Mouse (Mus musculus): ENCODE results near the gene Ttll1. TPM values are rescaled to one million over a fixed set of nuclear protein-coding genes. Genes with fewer than 3 reads are reported as not detected.
A peak's percentile ranks its signal among the peaks of the same experiment; 100 is the strongest.

Ttll1 gene
- total and polyA plus RNA-seq, 2 experiments from 2014 or later = 10.7 to 25.7 TPM

GRCm38 (mm10) chr15:83499211-83499755, 11.4 kb downstream of the Ttll1 start:
- no peak overlapping the region for H3K9ac ChIP-seq (replicated peaks; ENCODE audit: low read depth, low read length)
- DNase-seq (ENCODE audit: low spot score) (no peak), ATAC-seq (ENCODE audit: insufficient read depth, low read depth) (no peak)
- 85% methylated on average over 10 of the region's 10 CpGs for WGBS
- H3K4me2 ChIP-seq (ENCODE audit: low read depth, low read length) = no peak overlapping the region
- H3K9me3 ChIP-seq (replicated peaks; ENCODE audit: control insufficient read depth, low read length) = no peaks in the 10 kb centered on the region
- TF ChIP-seq CTCF (IDR thresholded peaks at IDR 0.05; ENCODE audit: low read depth) (no peak), EP300 (IDR thresholded peaks at IDR 0.05; ENCODE audit: low read depth) (no peak)
- no peaks in the 10 kb centered on the region for H3K27me3 ChIP-seq (ENCODE audit: control insufficient read depth, insufficient read depth, low read length)
- peaks cover 51% of the 10 kb centered on the region; the same call in 1 of the 2 replicates for H3K36me3 ChIP-seq (replicated peaks; ENCODE audit: control insufficient read depth, insufficient read depth, low read length)
- no peak overlapping the region for H3K27ac ChIP-seq (ENCODE audit: low read depth)
- no peak overlapping the region for H3K4me3 ChIP-seq (ENCODE audit: low read depth, low read length)
- H3K4me1 ChIP-seq (ENCODE audit: control insufficient read depth, insufficient read depth) = no peaks in the 10 kb centered on the region

GRCm38 (mm10) chr15:83497299-83497698, 13.4 kb downstream of the Ttll1 start:
- H3K27me3 ChIP-seq (ENCODE audit: control insufficient read depth, insufficient read depth, low read length) = no peaks in the 10 kb centered on the region
- no peaks in the 10 kb centered on the region for H3K9me3 ChIP-seq (replicated peaks; ENCODE audit: control insufficient read depth, low read length)
- no peak for TF ChIP-seq EP300 (IDR thresholded peaks at IDR 0.05; ENCODE audit: low read depth)
- TF ChIP-seq CTCF (IDR thresholded peaks at IDR 0.05; ENCODE audit: low read depth) = 0 out of 2 replicates have a peak, but pooled peaks have one; percentile 6
- no peak overlapping the region for H3K27ac ChIP-seq (ENCODE audit: low read depth)
- H3K36me3 ChIP-seq (replicated peaks; ENCODE audit: control insufficient read depth, insufficient read depth, low read length) = peaks cover 46% of the 10 kb centered on the region; the same call in 1 of the 2 replicates
- WGBS = 92% methylated on average over 6 of the region's 6 CpGs
- H3K4me3 ChIP-seq (ENCODE audit: low read depth, low read length) = no peak overlapping the region
- no peaks in the 10 kb centered on the region for H3K4me1 ChIP-seq (ENCODE audit: control insufficient read depth, insufficient read depth)
- H3K9ac ChIP-seq (replicated peaks; ENCODE audit: low read depth, low read length) = no peak overlapping the region
- ATAC-seq (ENCODE audit: insufficient read depth, low read depth) = no peak
- DNase-seq (ENCODE audit: low spot score) = no peak
- H3K4me2 ChIP-seq (ENCODE audit: low read depth, low read length) = no peak overlapping the region

- no peaks in the 10 kb centered on the region for H3K27me3 ChIP-seq (ENCODE audit: control insufficient read depth, insufficient read depth, low read length)
- ATAC-seq (ENCODE audit: insufficient read depth, low read depth) (no peak), DNase-seq (ENCODE audit: low spot score) (no peak)
- no peaks in the 10 kb centered on the region for H3K4me1 ChIP-seq (ENCODE audit: control insufficient read depth, insufficient read depth)
- no peak overlapping the region for H3K4me3 ChIP-seq (ENCODE audit: low read depth, low read length)
- no peak overlapping the region for H3K9ac ChIP-seq (replicated peaks; ENCODE audit: low read depth, low read length)
- peaks cover 43% of the 10 kb centered on the region for H3K36me3 ChIP-seq (replicated peaks; ENCODE audit: control insufficient read depth, insufficient read depth, low read length)
- no peak overlapping the region for H3K27ac ChIP-seq (ENCODE audit: low read depth)
- 62% methylated on average over 22 of the region's 22 CpGs for WGBS
- no peak overlapping the region for H3K4me2 ChIP-seq (ENCODE audit: low read depth, low read length)
- TF ChIP-seq EP300 (IDR thresholded peaks at IDR 0.05; ENCODE audit: low read depth) (no peak), CTCF (IDR thresholded peaks at IDR 0.05; ENCODE audit: low read depth) (no peak)
- no peaks in the 10 kb centered on the region for H3K9me3 ChIP-seq (replicated peaks; ENCODE audit: control insufficient read depth, low read length)
Observed at GRCm38 (mm10) chr15:83495787-83496367, 14.8 kb downstream of the Ttll1 start.

GRCm38 (mm10) chr15:83495195-83495594, 15.5 kb downstream of the Ttll1 start:
- H3K27ac ChIP-seq (ENCODE audit: low read depth) = no peak overlapping the region
- TF ChIP-seq CTCF (IDR thresholded peaks at IDR 0.05; ENCODE audit: low read depth) (no peak), EP300 (IDR thresholded peaks at IDR 0.05; ENCODE audit: low read depth) (no peak)
- H3K36me3 ChIP-seq (replicated peaks; ENCODE audit: control insufficient read depth, insufficient read depth, low read length) = peaks cover 43% of the 10 kb centered on the region

GRCm38 (mm10) chr15:83494572-83494920, 16.1 kb downstream of the Ttll1 start:
- ATAC-seq (ENCODE audit: insufficient read depth, low read depth) = no peak
- no peak for TF ChIP-seq EP300 (IDR thresholded peaks at IDR 0.05; ENCODE audit: low read depth)
- TF ChIP-seq CTCF (IDR thresholded peaks at IDR 0.05; ENCODE audit: low read depth) = no peak
- Histone ChIP-seq H3K27me3 (ENCODE audit: control insufficient read depth, insufficient read depth, low read length) (no peaks in the 10 kb centered on the region), H3K4me3 (ENCODE audit: low read depth, low read length) (no peak overlapping the region), H3K9me3 (replicated peaks; ENCODE audit: control insufficient read depth, low read length) (no peaks in the 10 kb centered on the region), H3K4me2 (ENCODE audit: low read depth, low read length) (no peak overlapping the region), H3K36me3 (replicated peaks; ENCODE audit: control insufficient read depth, insufficient read depth, low read length) (peaks cover 37% of the 10 kb centered on the region), H3K4me1 (ENCODE audit: control insufficient read depth, insufficient read depth) (no peaks in the 10 kb centered on the region), H3K27ac (ENCODE audit: low read depth) (no peak overlapping the region), H3K9ac (replicated peaks; ENCODE audit: low read depth, low read length) (no peak overlapping the region)
- WGBS = 69% methylated on average over 6 of the region's 6 CpGs
- DNase-seq (ENCODE audit: low spot score) = no peak

More at GRCm38 (mm10) chr15:83495195-83495594, 15.5 kb downstream of the Ttll1 start:
- ATAC-seq (ENCODE audit: insufficient read depth, low read depth) = no peak
- no peaks in the 10 kb centered on the region for H3K4me1 ChIP-seq (ENCODE audit: control insufficient read depth, insufficient read depth)
- H3K27me3 ChIP-seq (ENCODE audit: control insufficient read depth, insufficient read depth, low read length) = no peaks in the 10 kb centered on the region
- H3K4me2 ChIP-seq (ENCODE audit: low read depth, low read length) = no peak overlapping the region
- no peak for DNase-seq (ENCODE audit: low spot score)
- WGBS = 85% methylated on average over 3 of the region's 3 CpGs
- H3K4me3 ChIP-seq (ENCODE audit: low read depth, low read length) = no peak overlapping the region
- no peak overlapping the region for H3K9ac ChIP-seq (replicated peaks; ENCODE audit: low read depth, low read length)
- no peaks in the 10 kb centered on the region for H3K9me3 ChIP-seq (replicated peaks; ENCODE audit: control insufficient read depth, low read length)

Data from heart, postnatal 0 days (tissue).